In genomic region chr1:39685841-39686240, GRCm38 (mm10) we compare ENCODE assay signal across 9 mouse cellular contexts. TPM values are rescaled to one million over a fixed set of nuclear protein-coding genes. Genes with fewer than 3 reads are reported as not detected.
DNase-seq lines count a peak whose midpoint lies in the region; ATAC-seq and TF ChIP-seq lines count a peak whose summit lies in the region.
"Had no signal": no experiment of that assay in that cellular context is flagged by ENCODE, and none has a peak within 500 bp of the region (broad histone marks: within the 10 kb centered on the region; RNA-seq: fewer than 3 reads in every experiment).

No protein-coding gene starts in this region.

- 0% methylated on average over 1 of the region's 1 CpGs for WGBS in hindbrain, embryonic 11.5 days

- no peak overlapping the region for H3K9ac ChIP-seq in hindbrain, embryonic 11.5 days (ENCODE audit: low read depth, low read length)
- H3K9ac ChIP-seq: liver, embryonic 15.5 days had no signal

- CTCF ChIA-PET in Patski (lab: Charles Lee), result interaction anchor here (0.6 to 3.2 kb wide), 15 partner anchors 9 to 330 kb away, joined by 3 to 19 read pairs (median 3); no protein-coding TSS in a partner anchor

- TF ChIP-seq CTCF in Patski (IDR thresholded peaks at IDR 0.05), result no peak

- no peaks in the 10 kb centered on the region for H3K36me3 ChIP-seq in hindbrain, embryonic 11.5 days (ENCODE audit: control insufficient read depth, insufficient read depth, low read length)
- H3K36me3 ChIP-seq: liver, embryonic 15.5 days had no signal

- H3K9me3 ChIP-seq in hindbrain, embryonic 11.5 days (ENCODE audit: control insufficient read depth, low read length), result no peaks in the 10 kb centered on the region
- H3K9me3 ChIP-seq: liver, embryonic 15.5 days had no signal

- H3K27ac ChIP-seq in hindbrain, embryonic 11.5 days (ENCODE audit: low read depth, low read length), result no peak overlapping the region
- H3K27ac ChIP-seq: liver, embryonic 15.5 days had no signal

- ATAC-seq in Patski, result peak; percentile 81
- 0 out of 2 replicates have a peak, but pooled peaks have one; percentile 35 for ATAC-seq in hindbrain, embryonic 11.5 days (ENCODE audit: low FRiP score)

- in situ Hi-C loops in Patski (cut with MboI; ENCODE audit: low pct_unique_long_range_greater_than_20kb), result loop anchor here (5.0 to 10.0 kb wide), 3 partner anchors 211 to 409 kb away; no protein-coding TSS in a partner anchor

- no peaks in the 10 kb centered on the region for H3K27me3 ChIP-seq in Patski
- no peaks in the 10 kb centered on the region for H3K27me3 ChIP-seq in hindbrain, embryonic 11.5 days (ENCODE audit: control insufficient read depth, insufficient read depth, low read length)
- H3K27me3 ChIP-seq: liver, embryonic 15.5 days had no signal

- H3K4me1 ChIP-seq in hindbrain, embryonic 11.5 days (replicated peaks; ENCODE audit: control insufficient read depth, insufficient read depth, low read length), result no peaks in the 10 kb centered on the region
- H3K4me1 ChIP-seq: liver, embryonic 15.5 days had no signal

- no peak for DNase-seq in Patski (ENCODE audit: low read depth, low spot score)
- peak; percentile 28 for DNase-seq in cerebellum, adult 11-12 months
- peak; percentile 72 for DNase-seq in forelimb bud, embryonic 11.5 days (ENCODE audit: low read depth, low spot score)
- peak; percentile 79 for DNase-seq in hindbrain, embryonic 11.5 days (ENCODE audit: low spot score)
- DNase-seq in layer of hippocampus, adult 8-10 months (ENCODE audit: low spot score in 2 of 2), result peak; percentile 67 to 76
- DNase-seq in lung, postnatal 14 days, result peak; percentile 87
- DNase-seq in right cerebral cortex, postnatal 10 days (ENCODE audit: low spot score in 2 of 2), result peak; percentile 82 to 87
- peak; percentile 62 for DNase-seq in yolk sac, embryonic 10.5 days (ENCODE audit: low spot score)

- no peak overlapping the region for H3K4me3 ChIP-seq in hindbrain, embryonic 11.5 days (ENCODE audit: low read depth, low read length)
- H3K4me3 ChIP-seq: liver, embryonic 15.5 days had no signal

- POLR2A ChIA-PET in Patski (lab: Charles Lee), result no interaction called here

- H3K4me2 ChIP-seq in hindbrain, embryonic 11.5 days (replicated peaks; ENCODE audit: low read depth, low read length), result no peak overlapping the region
- H3K4me2 ChIP-seq: liver, embryonic 15.5 days had no signal

RNA-seq across cellular contexts. Expression of gene Creg2, which starts 34.6 kb away (rescaled TPM):
- polyA plus RNA-seq in Patski (2021), result not detected
- polyA plus RNA-seq in hindbrain, embryonic 11.5 days (2014; fragmentation: Nextera tagmentation; extraction: Ambion mirVana), result 0.80 and 0.96 TPM in 2 replicates
- total RNA-seq in layer of hippocampus, adult 8-10 months (2022), result 100 to 1,000 TPM in 2 of 4 experiments, 10 to 100 TPM in 2; 71.1 to 105 (median 89.3) TPM
- polyA plus RNA-seq: liver, embryonic 15.5 days had no signal

RNA-seq across cellular contexts. Expression of gene Rfx8, which starts 35.0 kb away (rescaled TPM):
- polyA plus RNA-seq in Patski (2021), result not detected
- polyA plus RNA-seq in hindbrain, embryonic 11.5 days (2014; fragmentation: Nextera tagmentation; extraction: Ambion mirVana), result 0.31 and 0.42 TPM in 2 replicates
- total RNA-seq in layer of hippocampus, adult 8-10 months (2022), result 1 to 10 TPM in 1 of 4 experiments, under 1 TPM in 2, not detected in 1; 0.18 to 1.2 (median 0.45) TPM
